Mouse (Mus musculus): ENCODE measurements at regions not wholly inside any gene's neighbourhood (a gene's known extent, or its start where the extent isn't known, plus 50 kb on each side); places are given as distances from the start of the nearest gene placed in this dataset.

- TF ChIP-seq CTCF (IDR thresholded peaks at IDR 0.05; ENCODE audit: control insufficient read depth, insufficient read depth, low read length): no peak
- no peak for TF ChIP-seq POLR2A (IDR thresholded peaks at IDR 0.05; ENCODE audit: borderline replicate concordance, control insufficient read depth, low read depth, low read length)
Observed at GRCm38 (mm10) chr1:133474546-133474945, 50.4 kb upstream of the Sox13 start.
